Mouse (Mus musculus): ENCODE data around the gene Skor1.

GRCm38 (mm10) chr9:63194791-63195190, 46.0 kb upstream of the Skor1 start:
- TF ChIP-seq TAL1 (IDR thresholded peaks at IDR 0.05; ENCODE audit: low read length): no peak
- no peak for TF ChIP-seq GATA1 (IDR thresholded peaks at IDR 0.05; ENCODE audit: low read length)
